Mouse (Mus musculus): ENCODE measurements around the gene Sp3. TPM values are rescaled to one million over a fixed set of nuclear protein-coding genes. Genes with fewer than 3 reads are reported as not detected.
"Not testable (repeated sequence)": the region's sequence is repeated elsewhere in the genome, so short reads cannot be mapped to it uniquely, and the experiment has no call there.

Gene Sp3
- total RNA-seq (2021), result 10 to 100 TPM; 34.8 to 38.9 TPM

GRCm38 (mm10) chr2:72980337-72981074 is at the start of gene Sp3:
Gene Sp3 (minus strand): TSS chr2:72980446.
- intact Hi-C loops (cut with DNase I), result loop anchor here (2.0 kb wide), 1 partner anchor 80 kb away; no protein-coding TSS in a partner anchor
- peak; percentile 97 for DNase-seq (ENCODE audit: low spot score)

GRCm38 (mm10) chr2:73029846-73030245 is 49.6 kb upstream of the Sp3 start:
- intact Hi-C loops (cut with DNase I), result no loop called here
- DNase-seq (ENCODE audit: low spot score), result no peak

GRCm38 (mm10) chr2:73028019-73028418 is 47.8 kb upstream of the Sp3 start:
- intact Hi-C loops (cut with DNase I), result no loop called here
- DNase-seq (ENCODE audit: low spot score), result no peak

GRCm38 (mm10) chr2:73027126-73027525 is 46.9 kb upstream of the Sp3 start:
- intact Hi-C loops (cut with DNase I), result no loop called here
- no peak for DNase-seq (ENCODE audit: low spot score)

GRCm38 (mm10) chr2:73023803-73024202 is 43.6 kb upstream of the Sp3 start:
- intact Hi-C loops (cut with DNase I), result no loop called here
- DNase-seq (ENCODE audit: low spot score), result no peak

GRCm38 (mm10) chr2:73021046-73021445 is 40.8 kb upstream of the Sp3 start:
- intact Hi-C loops (cut with DNase I), result no loop called here
- DNase-seq (ENCODE audit: low spot score), result no peak

- intact Hi-C loops (cut with DNase I), result no loop called here
- no peak for DNase-seq (ENCODE audit: low spot score)
These were observed 39.3 kb upstream of the Sp3 start for GRCm38 (mm10) chr2:73019371-73020146.

- intact Hi-C loops (cut with DNase I); DNase-seq (ENCODE audit: low spot score): not testable (repeated sequence)
These were observed 33.8 kb upstream of the Sp3 start for GRCm38 (mm10) chr2:73014063-73014462.

GRCm38 (mm10) chr2:73012636-73013035 is 32.4 kb upstream of the Sp3 start:
- intact Hi-C loops (cut with DNase I), result no loop called here
- no peak for DNase-seq (ENCODE audit: low spot score)

- no peak for DNase-seq (ENCODE audit: low spot score)
- intact Hi-C loops (cut with DNase I), result no loop called here
These were observed 27.2 kb upstream of the Sp3 start for GRCm38 (mm10) chr2:73007472-73007871.

- DNase-seq (ENCODE audit: low spot score), result no peak
- intact Hi-C loops (cut with DNase I), result no loop called here
These were observed 25.6 kb upstream of the Sp3 start for GRCm38 (mm10) chr2:73005611-73006515.

GRCm38 (mm10) chr2:73003751-73004717 is 23.8 kb upstream of the Sp3 start:
- intact Hi-C loops (cut with DNase I), result loop anchor here (5.0 kb wide), 2 partner anchors 43 to 58 kb away; no protein-coding TSS in a partner anchor
- DNase-seq (ENCODE audit: low spot score), result peak; percentile 86

GRCm38 (mm10) chr2:73003049-73003448 is 22.8 kb upstream of the Sp3 start:
- intact Hi-C loops (cut with DNase I), result loop anchor here (5.0 kb wide), 2 partner anchors 44 to 59 kb away; no protein-coding TSS in a partner anchor
- peak; percentile 53 for DNase-seq (ENCODE audit: low spot score)

GRCm38 (mm10) chr2:73002451-73002850 is 22.2 kb upstream of the Sp3 start:
- intact Hi-C loops (cut with DNase I), result loop anchor here (5.0 kb wide), 2 partner anchors 45 to 60 kb away; no protein-coding TSS in a partner anchor
- no peak for DNase-seq (ENCODE audit: low spot score)

GRCm38 (mm10) chr2:73001994-73002393 is 21.7 kb upstream of the Sp3 start:
- intact Hi-C loops (cut with DNase I), result loop anchor here (5.0 kb wide), 2 partner anchors 45 to 60 kb away; no protein-coding TSS in a partner anchor
- no peak for DNase-seq (ENCODE audit: low spot score)

GRCm38 (mm10) chr2:73000194-73000593 is 19.9 kb upstream of the Sp3 start:
- intact Hi-C loops (cut with DNase I), result loop anchor here (5.0 kb wide), 2 partner anchors 47 to 62 kb away; no protein-coding TSS in a partner anchor
- DNase-seq (ENCODE audit: low spot score), result no peak

GRCm38 (mm10) chr2:72997586-72997985 is 17.3 kb upstream of the Sp3 start:
- intact Hi-C loops (cut with DNase I), result no loop called here
- DNase-seq (ENCODE audit: low spot score), result no peak

- intact Hi-C loops (cut with DNase I), result no loop called here
- no peak for DNase-seq (ENCODE audit: low spot score)
These were observed 16.6 kb upstream of the Sp3 start for GRCm38 (mm10) chr2:72996808-72997378.
